Mouse (Mus musculus) small intestine, adult 2 months (tissue): ENCODE data around the gene Gm11037.

Experiments used
- CTCF ChIP-seq: fragments of 200-500 bp; IDR thresholded peaks from 2 replicates; pipeline ENCODE4 v1.5.1; 2012; ENCODE audit warnings: low read depth, mild to moderate bottlenecking, control low read depth, inconsistent platforms, low read length, moderate library complexity, mixed read lengths; ENCODE audit not compliant: insufficient replicate concordance, insufficient read length; ENCODE audit errors: extremely low read depth
- POLR2A ChIP-seq: fragments of 200-500 bp; IDR thresholded peaks from 2 replicates; pipeline ENCODE4 v1.6.1; 2012; ENCODE audit warnings: low read depth, mild to moderate bottlenecking, control low read depth, inconsistent platforms, low read length, moderate library complexity

DNA sequence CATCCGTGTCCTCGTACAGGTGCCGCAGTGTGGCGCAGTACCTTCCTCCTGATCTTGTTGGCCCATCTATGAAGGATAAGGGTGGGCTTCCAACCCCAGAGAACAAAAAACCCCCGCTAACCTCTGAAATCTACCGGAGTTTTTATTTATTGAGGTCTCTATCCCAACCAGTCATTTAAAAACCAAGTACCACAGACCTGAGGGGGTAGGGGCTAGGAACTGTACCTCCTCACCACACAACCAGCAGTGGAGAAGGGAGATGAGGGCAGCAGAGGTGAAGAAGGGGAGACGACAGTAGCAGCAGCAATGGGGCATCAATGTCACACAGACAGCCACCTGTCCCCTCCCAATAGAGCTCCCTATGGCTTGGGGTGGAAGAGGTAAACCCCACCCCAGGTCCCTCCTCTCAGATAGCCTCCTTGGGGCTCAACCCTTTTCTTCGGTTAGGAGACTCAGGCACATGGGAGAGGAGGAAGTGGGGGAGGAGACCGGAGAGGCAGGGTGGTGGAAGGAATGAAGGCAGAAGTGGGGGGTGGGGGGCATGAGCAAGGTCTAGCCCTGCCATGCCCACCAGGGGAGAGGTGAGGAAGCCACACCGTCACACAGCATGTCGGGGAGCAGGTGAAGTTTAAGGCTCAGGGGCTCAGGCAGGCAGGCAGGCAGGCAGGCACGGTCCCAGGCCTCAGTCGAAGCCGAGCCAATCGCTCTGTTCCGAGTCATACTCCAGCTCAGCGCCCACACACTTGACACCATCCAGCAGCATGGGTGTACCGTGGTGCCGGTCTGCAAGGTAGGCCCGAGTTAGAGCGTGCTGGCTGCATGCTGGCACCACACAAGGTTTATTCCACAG lies 13.1 kb downstream of the Gm11037 start:
- TF ChIP-seq POLR2A, result no peak
- TF ChIP-seq CTCF, result no peak
